Mouse (Mus musculus) MN1 (cell line): ENCODE results near the gene Pick1.
A peak's percentile ranks its signal among the peaks of the same experiment; 100 is the strongest.
"Not testable (repeated sequence)": the region's sequence is repeated elsewhere in the genome, so short reads cannot be mapped to it uniquely, and the experiment has no call there.

Experiments
- DNase-seq: peaks from one replicate; pipeline ENCODE4 v3.0.0-alpha.2; 2016; ENCODE audit warnings: low spot score

Gene Pick1

DNA sequence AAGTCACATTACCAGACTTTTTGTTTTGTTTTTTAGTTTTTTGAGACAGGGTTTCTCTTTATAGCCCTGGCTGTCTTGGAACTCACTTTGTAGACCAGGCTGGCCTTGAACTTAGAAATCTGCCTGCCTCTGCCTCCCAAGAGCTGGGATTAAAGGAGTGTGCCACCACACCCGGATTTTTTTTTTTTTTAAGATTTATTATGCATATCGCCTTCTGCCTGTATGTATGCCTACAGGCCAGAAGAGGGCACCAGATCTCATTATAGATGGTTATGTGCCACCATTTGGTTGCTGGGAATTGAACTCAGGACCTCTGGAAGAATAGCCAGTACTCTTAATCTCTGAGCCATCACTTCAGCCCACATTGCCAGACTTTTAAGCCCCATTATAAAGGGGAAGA, 3.2 kb upstream of the Pick1 start:
- not testable (repeated sequence) for DNase-seq

DNA sequence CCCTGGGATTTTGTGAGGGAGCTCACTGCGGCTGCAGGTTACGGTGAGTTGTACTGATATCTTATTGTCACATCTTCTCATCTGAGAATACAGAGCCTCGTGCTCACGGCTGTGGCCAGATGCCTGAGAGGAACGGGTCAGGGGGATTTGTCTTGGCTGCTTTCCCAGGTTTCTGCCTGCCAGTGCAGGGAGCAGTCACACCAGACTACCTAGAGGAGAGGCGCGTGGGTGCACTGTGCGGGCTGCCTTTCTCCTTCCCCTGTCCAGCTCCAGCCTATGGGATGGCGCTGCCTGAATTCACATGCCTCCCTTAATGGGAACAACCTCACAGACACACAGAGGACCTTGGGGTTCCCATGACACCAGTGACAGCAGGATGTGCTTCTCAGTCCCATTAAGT, 6.3 kb downstream of the Pick1 start:
- peak; percentile 92 for DNase-seq

DNA sequence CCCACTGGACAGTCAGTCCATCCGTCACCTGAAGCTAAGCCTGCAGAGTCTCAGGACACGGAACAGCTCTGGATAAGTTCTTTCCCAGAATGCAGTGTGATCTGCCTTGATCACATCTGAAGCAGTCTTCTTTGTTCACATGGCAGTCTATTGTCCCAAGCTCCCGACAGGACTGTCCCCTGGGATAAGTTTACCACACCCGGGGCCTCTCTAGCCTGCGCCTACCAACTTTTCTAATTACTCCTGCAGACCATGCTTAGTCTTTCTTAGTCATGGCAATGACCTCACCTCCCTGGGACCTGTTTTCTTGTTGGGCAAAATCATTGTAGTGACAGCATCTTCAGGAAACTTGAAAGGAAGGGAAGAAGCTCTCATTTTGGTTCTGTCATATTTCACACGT, 9.1 kb downstream of the Pick1 start:
- peak; percentile 58 for DNase-seq

DNA sequence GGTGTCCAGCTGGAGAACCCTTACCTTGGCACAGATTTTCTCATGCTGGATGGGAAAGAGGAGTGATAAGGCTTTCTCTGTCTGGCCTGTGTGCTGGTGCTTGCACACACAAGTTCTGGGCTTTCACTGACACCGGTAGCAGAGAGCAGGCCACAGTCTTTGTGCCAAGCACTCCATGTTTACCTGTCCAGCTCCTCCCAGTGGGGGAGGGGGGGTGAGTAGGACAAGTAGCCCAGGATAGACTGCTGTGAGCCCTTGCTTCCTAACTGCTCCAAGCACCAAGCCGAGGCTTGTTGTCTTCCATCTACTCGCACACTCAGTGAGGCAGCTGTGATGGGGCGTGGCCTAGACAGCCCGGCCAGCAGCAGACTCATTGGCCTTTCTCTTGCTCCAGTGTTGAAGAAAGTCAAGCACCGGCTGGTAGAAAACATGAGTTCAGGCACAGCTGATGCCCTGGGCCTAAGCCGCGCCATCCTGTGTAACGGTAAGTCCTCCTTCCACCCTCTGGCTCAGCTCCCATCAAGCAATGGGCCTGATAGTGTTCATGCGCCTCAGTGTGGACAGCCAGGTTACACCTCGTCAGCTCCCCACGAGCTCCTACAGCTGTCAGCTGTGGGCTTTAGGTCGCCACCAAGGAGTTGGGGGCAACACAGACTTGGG, 13.7 kb downstream of the Pick1 start:
- DNase-seq, result no peak

DNA sequence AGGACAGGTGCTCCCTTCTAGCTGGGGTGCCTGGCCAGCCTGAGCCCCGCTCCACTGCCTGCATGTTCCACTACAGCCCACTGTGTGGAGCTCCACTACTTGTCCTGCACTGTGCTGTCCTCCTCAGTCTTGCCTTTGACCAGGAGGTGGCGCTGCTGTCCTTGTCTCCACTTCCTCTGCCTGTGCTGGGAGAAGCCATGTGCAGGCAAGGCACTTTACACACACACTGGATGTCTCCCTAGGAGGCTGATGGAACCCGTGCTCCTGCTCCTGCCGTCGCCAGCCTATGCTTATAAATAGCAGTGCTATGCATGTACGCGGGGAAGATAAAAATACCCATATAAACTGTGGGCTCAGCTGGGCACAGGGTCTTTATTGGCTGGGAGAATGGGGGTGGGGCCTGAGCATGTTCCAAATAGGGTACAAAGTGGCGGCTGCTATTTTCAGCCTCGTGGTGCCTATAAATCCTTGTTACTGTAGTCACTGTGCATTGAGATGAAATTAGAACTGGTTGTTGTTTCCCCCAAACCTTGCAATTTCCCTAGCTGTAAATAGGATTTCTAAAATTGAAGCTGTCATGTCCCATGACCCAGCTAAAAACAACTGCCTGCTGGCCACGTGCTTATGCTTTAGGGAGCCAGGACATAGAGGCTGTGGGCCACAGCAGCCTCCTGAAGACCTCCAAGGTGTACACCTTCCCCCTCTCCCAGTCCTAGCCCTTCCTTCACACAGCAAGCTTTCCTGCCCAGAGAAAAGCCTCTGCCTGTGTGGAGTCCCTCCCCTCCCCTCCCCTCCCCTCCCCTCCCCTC, 14.5 kb downstream of the Pick1 start:
- peak; percentile 96 for DNase-seq

DNA sequence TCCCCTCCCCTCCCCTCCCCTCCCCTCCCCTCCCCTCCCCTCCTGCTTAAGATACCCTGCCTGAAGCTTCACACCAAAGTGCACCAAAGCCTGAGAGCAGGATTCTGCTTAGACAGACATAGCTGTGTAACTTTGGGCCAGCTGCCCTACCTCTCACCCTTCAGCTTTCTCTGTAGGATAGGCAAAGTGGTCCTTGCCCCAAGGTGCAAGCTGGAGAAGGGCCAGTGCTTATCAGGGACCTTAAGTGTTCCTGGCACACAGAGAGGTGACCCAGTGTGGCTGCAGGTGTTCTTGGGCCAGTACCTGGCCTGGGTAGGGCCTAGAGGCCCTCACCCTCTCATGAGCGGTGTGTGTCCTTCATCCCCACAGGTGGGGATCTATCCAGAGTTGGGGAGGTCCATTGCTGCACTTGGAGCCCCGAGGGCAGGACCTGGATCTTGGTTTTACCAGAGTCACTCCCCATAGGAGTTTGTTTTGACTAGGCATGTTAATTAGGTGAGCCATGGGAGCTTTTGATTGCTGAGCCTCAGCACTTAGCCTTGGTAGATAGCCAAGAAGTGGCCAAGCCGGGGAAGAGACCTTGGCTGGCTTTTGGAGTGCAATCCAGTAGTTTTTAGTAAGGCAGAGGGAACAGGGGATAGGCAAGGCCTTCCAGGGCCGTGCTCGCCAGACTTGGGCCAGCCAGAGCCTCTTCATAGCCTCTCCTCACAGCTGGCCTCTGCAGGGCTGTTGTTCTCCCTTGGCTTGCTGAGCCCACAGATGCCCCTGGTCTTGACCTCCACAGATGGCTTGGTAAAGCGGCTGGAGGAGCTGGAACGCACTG, 15.3 kb downstream of the Pick1 start:
- peak; percentile 61 for DNase-seq

DNA sequence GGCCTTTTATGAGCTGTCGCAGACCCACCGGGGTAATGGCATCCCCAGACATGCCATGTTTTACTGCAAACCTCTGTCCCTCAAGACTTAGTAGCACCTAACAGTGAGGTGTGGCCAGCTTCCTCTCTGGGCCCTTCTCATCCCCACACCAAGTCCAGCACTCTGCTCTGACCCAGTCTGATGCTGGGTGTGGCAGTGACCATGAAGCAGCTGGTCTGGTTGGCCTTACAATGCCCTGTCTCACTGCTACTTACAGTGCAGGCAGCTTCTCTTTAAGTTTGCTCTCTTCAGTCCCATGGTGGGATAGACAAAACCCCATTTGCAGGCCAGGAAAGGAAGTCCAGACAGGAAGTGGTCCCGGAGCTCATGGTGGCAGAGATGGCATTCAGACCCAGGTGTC, 16.3 kb downstream of the Pick1 start:
- no peak for DNase-seq

DNA sequence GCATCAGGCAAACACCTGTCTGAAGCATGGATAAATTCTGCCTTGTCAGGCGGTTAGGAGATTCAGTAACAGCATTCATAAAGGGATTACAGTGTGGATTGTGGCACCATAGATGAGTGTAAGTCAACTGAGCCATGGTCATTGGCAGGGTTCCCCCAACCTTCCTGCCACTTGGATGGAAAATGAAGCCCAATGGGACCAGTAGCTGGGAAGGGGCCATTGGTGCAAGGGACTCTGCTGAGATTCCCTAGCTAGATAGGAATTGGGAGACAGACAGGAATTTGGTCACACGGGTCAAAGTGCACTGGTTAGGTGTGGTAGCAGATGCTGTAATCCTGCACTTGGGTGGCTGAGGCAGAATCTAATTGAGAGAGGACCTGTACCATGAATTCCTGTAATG, 21.3 kb downstream of the Pick1 start:
- DNase-seq, result no peak

DNA sequence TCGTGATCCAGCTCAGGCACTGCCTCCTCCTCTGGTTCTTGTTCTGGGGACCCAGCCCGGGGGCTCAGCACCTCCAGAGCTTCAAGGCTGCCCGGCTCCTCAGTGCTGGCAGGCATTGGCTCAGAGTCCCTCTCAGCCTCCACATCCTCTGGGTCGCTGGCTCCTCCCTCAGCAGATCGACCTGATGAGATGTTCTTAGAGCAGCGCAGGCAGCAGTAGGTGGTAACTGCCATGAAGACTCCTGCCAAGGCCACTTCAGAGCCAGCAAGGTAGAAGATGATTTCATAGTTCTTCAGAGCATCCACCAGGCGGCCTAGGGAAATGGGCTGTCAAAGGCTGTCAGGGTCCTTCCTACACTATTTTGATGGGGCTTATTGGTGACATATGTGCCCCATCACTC, 22.2 kb downstream of the Pick1 start:
- DNase-seq, result no peak

DNA sequence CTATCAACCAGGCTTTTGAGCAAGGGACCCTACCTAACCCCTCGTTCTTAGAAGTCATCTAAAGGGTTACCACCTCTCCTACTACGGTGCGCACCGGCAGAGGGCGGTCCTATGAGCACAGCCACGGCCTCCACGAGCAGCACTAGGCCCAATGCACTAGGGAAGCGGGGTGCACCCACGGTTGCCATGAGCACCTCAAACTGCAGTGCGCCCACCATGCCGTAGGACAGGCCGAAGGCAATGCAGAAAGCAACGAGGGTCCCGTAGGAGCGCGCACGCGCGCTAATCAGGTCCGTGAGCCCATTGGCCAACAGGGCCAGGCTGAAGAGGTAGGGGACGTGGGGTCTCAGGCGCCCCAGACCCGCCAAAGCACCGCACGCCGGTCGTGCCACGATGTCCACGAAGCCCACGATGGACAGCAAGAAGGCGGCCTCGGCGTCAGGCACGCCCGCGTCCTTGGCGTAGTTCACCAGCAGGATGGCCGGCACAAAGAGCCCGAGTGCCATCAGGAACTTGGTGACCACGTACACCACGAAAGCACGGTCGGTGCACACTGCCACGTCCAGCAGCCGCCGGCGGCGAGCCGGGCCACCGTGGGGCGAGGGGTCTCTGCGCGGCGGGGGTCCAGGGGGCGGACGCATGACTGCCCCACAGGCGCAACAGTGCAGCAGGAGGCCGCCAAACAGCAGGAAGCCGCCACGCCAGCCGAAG, 23.0 kb downstream of the Pick1 start:
- no peak for DNase-seq

DNA sequence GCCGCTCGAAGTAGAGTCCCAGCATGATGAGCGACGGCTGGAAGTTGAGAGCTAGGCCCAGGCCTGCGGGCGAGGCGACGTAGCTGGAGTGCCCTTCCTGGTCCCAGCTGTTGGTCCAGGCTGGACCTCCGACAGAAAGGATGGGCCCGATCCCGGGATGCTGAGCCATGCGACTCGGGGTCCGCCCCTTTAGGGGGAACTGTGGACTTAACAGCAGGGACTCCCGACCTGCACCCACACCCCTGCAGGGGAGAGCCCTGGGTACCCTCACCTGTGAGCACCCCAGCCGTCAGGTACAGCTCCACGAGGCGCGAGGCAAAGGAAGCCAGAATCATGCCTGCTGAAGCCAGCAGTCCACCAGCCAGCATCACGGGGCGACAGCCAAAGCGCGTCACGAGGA, 23.6 kb downstream of the Pick1 start:
- DNase-seq, result no peak

DNA sequence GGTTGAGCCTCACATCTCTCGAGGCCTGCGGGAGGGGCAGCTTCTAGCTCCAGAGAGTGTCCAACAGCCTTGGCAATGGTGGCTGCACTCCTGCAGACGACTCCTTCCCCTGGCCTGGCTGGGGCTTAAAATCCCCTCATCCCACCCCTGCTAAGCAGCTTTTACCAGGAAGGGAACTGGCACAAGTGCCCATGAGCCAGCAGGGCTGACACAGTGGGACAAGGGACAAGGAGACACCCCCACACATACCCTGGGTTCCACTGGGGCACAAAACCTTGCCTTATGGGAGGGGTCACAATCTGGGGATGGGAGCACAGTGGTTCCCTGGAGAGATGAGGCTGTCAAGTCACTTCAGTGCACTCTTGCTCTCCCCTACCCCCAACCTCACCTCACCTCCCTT, 25.7 kb downstream of the Pick1 start, which contains the start of gene Slc16a8:
Gene Slc16a8, minus strand, starts transcription at position 101 of the 400 bp plus-strand sequence.
- no peak for DNase-seq

DNA sequence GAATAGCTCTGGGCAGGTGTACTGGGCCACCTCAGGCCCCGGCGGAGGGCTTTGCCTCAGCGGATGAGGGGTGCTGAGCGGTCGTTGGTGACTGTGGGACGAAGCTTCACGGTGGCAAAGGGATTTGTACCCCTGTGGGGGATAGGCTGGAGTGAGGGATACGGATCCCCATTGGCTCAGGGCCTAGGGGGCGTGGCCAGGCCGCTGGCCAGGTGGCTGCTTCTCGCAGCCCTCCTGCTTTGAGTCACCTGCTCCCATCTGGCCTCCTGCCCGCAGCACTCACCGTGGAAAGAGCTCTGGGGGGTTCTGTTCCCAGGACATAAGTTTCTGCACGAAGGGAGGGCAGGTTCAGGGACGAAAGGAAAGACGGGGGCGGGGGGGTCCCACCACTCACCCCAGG, 29.5 kb downstream of the Pick1 start:
- DNase-seq, result no peak

DNA sequence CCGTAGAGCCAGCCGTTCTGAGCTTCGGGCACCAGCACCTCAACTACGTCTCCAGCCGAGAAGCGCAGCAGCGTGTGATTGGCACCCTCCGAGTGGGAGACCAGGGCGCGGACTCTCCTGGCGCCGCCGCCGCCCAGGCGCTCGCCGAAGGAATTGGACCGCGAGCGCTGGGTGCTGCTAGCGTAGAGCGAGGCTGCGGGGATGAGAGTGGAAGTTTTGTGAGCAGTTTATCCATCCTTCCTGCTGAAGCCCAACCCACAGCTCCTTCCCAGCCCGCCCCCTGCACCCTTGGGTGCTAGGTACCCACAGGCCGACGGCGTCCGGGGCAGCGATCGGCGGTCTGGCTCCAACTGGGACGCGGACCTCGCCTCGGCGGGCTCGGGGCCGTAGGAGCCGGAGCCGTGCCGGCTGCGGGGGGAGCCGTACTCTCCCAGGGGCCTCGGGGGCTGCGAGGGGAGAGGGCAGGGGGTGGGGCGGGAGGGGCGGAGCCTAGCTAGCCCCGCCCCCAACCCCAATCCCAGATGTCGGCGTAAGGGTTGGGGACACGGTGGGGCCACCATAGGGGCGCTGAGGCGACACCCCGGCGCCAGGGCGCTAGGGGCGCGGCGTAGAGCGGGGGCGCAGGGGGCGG, 32.2 kb downstream of the Pick1 start:
- DNase-seq, result no peak

DNA sequence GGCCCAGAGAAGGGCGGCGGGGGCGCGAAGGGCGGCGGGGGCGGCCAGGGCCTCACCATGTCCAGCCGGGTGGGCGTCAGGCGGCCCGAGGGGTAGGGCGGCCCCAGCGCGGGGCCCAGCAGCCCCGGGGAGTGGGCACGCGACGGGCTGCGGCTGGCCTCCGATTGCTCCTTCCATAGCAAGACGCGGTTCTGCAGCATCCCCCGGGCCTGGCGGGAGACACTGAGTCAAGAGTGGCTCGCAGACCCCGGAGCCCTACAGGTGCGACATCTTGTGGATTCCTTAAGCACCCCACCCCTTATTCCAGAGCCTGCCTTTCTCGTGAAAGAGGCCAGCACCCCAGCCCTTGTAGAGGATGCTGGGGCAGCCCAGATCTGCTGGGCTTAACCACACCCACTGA, 32.8 kb downstream of the Pick1 start:
- DNase-seq, result no peak

DNA sequence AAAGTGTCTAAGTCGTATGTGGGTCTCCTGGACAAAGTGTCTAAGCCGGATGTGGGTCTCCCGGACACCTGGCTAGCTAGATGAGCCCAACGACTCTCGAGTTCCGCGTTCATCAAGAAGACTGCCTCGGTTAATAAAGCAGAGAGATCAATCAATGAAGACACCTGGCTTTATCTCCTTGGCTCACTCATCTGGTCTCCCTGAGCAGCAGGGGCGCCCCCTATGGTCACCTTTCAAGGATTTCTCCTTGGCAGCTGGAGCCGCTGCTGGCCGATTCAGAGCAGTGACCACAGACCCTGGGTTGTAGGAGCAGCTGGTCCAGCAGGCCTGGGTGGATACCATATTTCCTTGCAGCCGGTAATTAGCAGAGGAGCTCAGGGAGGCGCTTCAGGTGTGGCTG, 33.4 kb downstream of the Pick1 start:
- no peak for DNase-seq

DNA sequence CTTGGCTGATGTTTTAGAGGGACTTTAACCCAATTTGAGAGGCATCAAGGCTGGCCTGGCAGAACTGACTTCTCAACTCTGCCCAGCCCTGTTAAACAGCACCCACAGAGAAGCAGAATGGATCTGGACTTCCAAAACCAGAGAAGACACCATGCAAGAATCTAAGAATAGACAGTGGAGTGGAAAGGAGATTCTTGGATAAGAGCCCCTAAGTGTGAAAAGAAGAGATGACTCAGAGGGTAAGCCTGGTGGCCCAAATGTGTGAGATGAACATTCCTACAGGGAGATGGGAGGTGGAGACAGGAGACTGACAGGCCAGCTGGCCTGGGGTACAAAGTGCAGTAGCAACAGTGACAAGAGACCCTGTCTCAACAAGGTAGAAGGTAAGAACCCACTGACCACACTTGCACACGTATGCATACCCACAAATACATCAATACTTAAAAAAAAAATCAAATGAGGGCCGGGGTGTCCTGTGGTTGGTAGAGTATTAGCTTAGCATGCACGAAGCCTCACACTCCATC, 33.9 kb downstream of the Pick1 start:
- DNase-seq, result peak; percentile 38

DNA sequence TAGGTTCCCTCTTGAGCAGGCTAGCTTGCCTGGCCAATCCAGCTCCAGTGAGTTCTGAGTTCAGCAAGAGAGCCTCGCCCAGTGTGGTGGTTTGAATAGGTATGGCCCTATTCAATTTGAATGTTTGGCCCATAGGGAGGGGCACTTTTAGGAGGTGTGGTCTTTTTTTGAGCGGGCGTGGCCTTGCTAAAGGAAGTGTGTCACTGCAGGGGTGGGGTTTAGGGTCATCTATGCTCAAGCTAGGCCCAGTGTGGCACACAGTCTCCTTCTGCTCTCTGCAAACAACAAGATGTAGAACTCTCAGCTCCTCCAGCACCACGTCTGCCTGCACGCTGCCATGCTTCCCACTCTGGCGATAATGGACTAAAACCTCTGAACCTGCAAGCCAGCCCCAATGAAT, 34.8 kb downstream of the Pick1 start:
- DNase-seq, result no peak

DNA sequence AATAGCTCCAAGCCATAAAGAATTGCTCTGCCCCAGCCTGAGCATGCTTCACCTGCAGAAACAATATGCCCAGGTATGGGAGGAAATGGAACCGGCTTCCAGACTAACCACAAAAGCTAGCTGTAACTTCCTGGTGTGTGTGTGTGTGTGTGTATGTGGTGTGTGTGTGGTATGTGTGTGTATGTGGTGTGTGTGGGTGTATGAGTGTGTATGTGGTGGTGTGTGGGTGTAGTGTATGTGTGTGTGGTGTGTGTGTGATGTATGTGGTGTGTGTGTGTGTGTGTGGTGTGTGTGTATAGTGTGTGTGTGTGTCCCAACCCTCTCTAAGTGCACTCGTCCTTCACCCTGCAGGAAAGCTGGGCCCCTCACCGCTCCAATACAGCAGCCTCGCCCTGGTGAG, 36.4 kb downstream of the Pick1 start:
- DNase-seq, result no peak

DNA sequence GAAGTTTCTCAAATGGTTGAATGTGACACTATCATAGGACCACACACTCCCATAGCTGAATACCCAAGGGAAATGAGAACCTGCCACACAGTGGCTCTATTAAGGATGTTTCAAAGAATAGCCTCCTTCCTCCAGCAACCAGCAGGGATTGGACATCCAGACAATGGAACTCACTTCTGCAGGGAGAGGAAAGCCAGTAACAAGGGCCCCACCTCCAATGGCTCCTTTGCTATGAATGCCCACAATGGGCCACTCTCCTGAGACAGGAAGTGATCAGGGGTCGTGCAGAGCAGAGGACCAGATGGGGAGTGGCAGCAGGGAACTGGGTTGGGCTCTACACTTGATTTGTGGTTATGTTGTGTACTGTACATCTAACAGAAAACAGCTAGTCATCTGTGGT, 39.5 kb downstream of the Pick1 start:
- DNase-seq, result no peak

DNA sequence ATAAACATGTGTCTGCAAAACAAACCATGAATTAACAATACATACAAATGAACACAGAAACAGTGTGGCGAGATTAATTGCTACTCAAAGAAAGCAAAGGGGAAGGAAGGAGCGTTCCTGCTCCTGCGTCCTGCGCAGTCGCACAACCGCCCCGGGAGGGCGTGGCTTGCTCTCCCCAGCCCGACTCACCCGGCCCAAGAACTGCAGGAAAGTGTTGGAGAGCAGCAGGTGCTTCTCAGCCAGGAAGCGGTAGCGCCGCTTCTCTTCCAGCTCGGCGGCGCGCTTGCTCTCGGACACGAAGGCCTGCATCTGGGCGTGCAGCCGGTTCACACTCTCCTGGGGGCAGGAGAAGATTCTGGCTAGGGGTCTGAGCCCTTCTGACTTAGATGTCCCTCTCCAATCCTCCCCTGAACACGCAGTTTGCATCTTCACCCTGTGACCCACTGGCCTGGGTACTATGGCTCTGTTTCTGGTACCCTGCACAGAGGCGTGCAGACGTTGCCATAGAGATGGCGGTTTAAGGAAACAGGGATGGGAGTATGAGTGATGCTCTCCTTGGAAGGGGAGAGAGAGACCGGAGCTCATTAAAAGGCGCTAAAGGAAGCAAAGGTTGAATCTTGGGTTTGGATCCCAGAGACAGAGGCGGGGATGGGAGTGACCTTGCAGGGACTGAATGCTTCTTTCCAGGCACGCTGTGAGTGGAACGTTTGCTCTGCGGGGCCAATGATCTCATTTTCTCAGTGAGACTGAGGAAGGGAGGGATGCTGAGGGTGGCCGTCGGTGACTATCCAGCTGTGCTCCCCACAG, 41.5 kb downstream of the Pick1 start:
- DNase-seq, result peak; percentile 89
